Mouse (Mus musculus) E14TG2a.4 (cell line): Measurements from ENCODE around the gene Usp49.

Experiments
- H3K27me3 ChIP-seq: 2 replicates; pipeline ENCODE4 v1.6.1; 2014; ENCODE audit warnings: low read length, control low read depth; ENCODE audit not compliant: insufficient read depth
- H3K36me3 ChIP-seq: 2 replicates; pipeline ENCODE4 v1.6.1; 2014; ENCODE audit warnings: low read length, control low read depth; ENCODE audit not compliant: insufficient read depth
- H3K4me1 ChIP-seq: replicated peaks from 2 replicates; pipeline ENCODE4 v1.6.1; 2014; ENCODE audit warnings: low read depth, low read length, control low read depth
- H3K4me3 ChIP-seq: replicated peaks from 2 replicates; pipeline ENCODE4 v1.5.1; 2014; ENCODE audit warnings: mild to moderate bottlenecking, low read length
- H3K9me3 ChIP-seq: 2 replicates; pipeline ENCODE4 v1.6.1; 2014; ENCODE audit warnings: low read length, control low read depth
- CTCF ChIP-seq: conservative IDR thresholded peaks from 2 replicates; pipeline ENCODE4 v1.5.1; 2014; ENCODE audit warnings: low read length
- NANOG ChIP-seq: IDR thresholded peaks from 2 replicates; pipeline ENCODE4 v1.6.1; 2014; ENCODE audit warnings: borderline replicate concordance, low read length, mixed read lengths
- POU5F1 ChIP-seq: IDR thresholded peaks from 2 replicates; pipeline ENCODE4 v1.6.1; 2014; ENCODE audit warnings: low read length, borderline replicate concordance

Usp49 gene

GRCm38 (mm10) chr17:47702548-47703345 lies 72.3 kb downstream of the Usp49 start:
- TF ChIP-seq NANOG = no peak
- TF ChIP-seq POU5F1 = no peak

DNA sequence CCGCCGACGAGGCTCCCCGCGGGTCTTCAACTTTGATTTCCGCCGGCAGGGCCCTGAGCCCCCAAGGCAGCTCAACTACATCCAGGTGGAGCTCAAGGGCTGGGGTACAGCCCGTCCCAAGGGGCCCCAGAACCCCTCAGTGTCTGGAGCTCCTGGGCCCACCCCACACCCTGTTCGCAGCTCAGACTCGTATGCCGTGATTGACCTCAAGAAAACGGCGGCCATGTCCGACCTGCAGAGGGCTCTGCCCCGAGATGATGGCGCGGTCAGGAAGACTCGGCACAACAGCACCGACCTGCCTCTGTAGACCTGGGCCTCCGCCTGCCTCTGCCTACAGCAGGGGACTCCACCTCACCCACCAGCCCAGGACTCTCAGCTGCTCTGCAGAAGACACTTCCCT lies 73.1 kb downstream of the Usp49 start:
- TF ChIP-seq CTCF = no peak
- no peak for TF ChIP-seq POU5F1
- TF ChIP-seq NANOG = no peak
- peaks cover 73% of the 10 kb centered on the region for H3K36me3 ChIP-seq
- peak overlapping the region; percentile 79 for H3K4me3 ChIP-seq
- 0 out of 2 replicates have a peak, but pooled peaks cover 3% of the 10 kb centered on the region for H3K27me3 ChIP-seq
- no peaks in the 10 kb centered on the region for H3K9me3 ChIP-seq
- peaks cover 91% of the 10 kb centered on the region for H3K4me1 ChIP-seq

More at GRCm38 (mm10) chr17:47702548-47703345, 72.3 kb downstream of the Usp49 start:
- no peaks in the 10 kb centered on the region for H3K9me3 ChIP-seq
- 0 out of 2 replicates have a peak, but pooled peaks cover 3% of the 10 kb centered on the region for H3K27me3 ChIP-seq
- H3K4me1 ChIP-seq = peaks cover 91% of the 10 kb centered on the region
- H3K4me3 ChIP-seq = peak overlapping the region; percentile 79
- H3K36me3 ChIP-seq = peaks cover 73% of the 10 kb centered on the region

GRCm38 (mm10) chr17:47704692-47705091 lies 74.2 kb downstream of the Usp49 start:
- Histone ChIP-seq H3K4me1 (peaks cover 95% of the 10 kb centered on the region), H3K4me3 (peak overlapping the region; percentile 79), H3K9me3 (no peaks in the 10 kb centered on the region), H3K27me3 (0 out of 2 replicates have a peak, but pooled peaks cover 3% of the 10 kb centered on the region), H3K36me3 (peaks cover 67% of the 10 kb centered on the region)
- peak; percentile 36 for TF ChIP-seq CTCF
- no peak for TF ChIP-seq POU5F1
- TF ChIP-seq NANOG = no peak

- TF ChIP-seq CTCF (no peak), NANOG (no peak), POU5F1 (no peak)
- Histone ChIP-seq H3K36me3 (peaks cover 52% of the 10 kb centered on the region), H3K9me3 (no peaks in the 10 kb centered on the region), H3K27me3 (no peaks in the 10 kb centered on the region), H3K4me1 (peaks cover 99% of the 10 kb centered on the region), H3K4me3 (no peak overlapping the region)
These were observed 75.7 kb downstream of the Usp49 start for GRCm38 (mm10) chr17:47706196-47706595.

DNA sequence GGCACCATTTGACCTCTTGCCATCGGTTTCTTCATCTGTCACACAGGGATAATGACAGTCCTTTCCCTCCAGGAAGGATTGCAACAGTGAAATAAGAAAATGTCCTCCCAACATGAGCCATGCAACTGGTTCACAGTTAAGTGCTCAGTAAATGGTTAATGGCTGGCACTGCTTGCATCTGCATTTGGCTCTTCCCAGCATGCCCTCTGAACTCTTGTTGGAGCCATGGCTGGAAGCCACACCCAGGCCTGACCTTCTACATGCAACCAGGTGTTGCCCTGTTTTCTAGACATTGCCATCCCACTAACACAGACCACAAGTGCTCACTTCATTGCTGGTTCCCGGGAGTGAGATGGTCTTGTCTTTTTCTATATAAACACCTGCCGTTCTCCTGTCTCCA lies 77.5 kb downstream of the Usp49 start:
- H3K36me3 ChIP-seq = peaks cover 42% of the 10 kb centered on the region
- peak overlapping the region; percentile 17; the same call in 1 of the 2 replicates for H3K4me3 ChIP-seq
- no peaks in the 10 kb centered on the region for H3K27me3 ChIP-seq
- TF ChIP-seq CTCF (no peak), NANOG (no peak), POU5F1 (no peak)
- H3K9me3 ChIP-seq = no peaks in the 10 kb centered on the region
- peaks cover 95% of the 10 kb centered on the region for H3K4me1 ChIP-seq

DNA sequence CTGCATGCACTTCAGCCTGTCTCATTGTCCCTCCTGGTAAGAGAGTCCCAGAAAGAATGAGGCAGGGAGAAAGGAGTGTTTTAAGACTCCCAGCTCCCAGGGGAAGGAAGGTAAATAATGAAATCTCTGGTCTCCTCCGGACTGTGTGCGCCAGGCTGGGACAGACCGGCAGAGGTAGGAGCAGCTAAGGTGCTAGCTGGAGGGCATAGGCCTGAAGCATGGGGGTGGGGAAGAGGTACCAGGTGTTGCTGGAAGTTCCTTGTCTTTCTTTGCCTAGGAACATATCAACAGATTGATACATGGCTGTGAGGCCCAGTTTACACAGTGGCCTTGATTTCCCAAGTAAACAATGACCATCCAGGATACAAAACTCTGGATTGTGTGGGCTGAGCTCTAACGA lies 78.5 kb downstream of the Usp49 start:
- H3K9me3 ChIP-seq = no peaks in the 10 kb centered on the region
- TF ChIP-seq NANOG (no peak), CTCF (no peak), POU5F1 (no peak)
- peaks cover 42% of the 10 kb centered on the region for H3K36me3 ChIP-seq
- H3K27me3 ChIP-seq = no peaks in the 10 kb centered on the region
- H3K4me3 ChIP-seq = peak overlapping the region; percentile 67
- peaks cover 91% of the 10 kb centered on the region for H3K4me1 ChIP-seq

DNA sequence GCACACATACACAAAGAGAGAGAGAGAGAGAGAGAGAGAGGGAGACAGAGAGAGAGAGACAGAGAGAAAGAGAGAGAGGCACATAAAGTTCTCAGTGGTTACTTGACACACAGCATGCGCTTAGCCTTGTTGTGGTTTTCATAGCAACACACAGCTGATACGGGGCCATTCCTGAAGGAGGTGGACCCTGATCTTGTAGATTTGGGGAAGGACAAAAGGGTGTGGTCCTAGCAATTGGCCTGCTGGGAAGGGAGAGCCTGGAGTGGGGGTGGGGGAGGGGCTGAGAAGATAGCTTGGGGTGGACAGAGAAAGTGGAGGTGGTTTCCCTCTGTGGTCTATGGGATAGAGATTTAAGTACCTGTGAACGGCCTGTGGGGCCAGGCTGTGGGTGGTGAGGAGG lies 79.5 kb downstream of the Usp49 start:
- Histone ChIP-seq H3K4me1 (peaks cover 92% of the 10 kb centered on the region), H3K4me3 (peak overlapping the region; percentile 67), H3K27me3 (no peaks in the 10 kb centered on the region), H3K36me3 (peaks cover 34% of the 10 kb centered on the region), H3K9me3 (no peaks in the 10 kb centered on the region)
- no peak for TF ChIP-seq CTCF
- TF ChIP-seq POU5F1 = no peak
- TF ChIP-seq NANOG = no peak

- TF ChIP-seq NANOG (no peak), CTCF (no peak), POU5F1 (no peak)
- peak overlapping the region; percentile 71 for H3K4me3 ChIP-seq
- H3K4me1 ChIP-seq = peaks cover 91% of the 10 kb centered on the region
- H3K9me3 ChIP-seq = no peaks in the 10 kb centered on the region
- peaks cover 22% of the 10 kb centered on the region for H3K36me3 ChIP-seq
- H3K27me3 ChIP-seq = no peaks in the 10 kb centered on the region
These were observed 81.4 kb downstream of the Usp49 start for GRCm38 (mm10) chr17:47711883-47712282.
